Mouse (Mus musculus) adrenal gland, adult 8-10 months (tissue): ENCODE measurements around the gene Ift81. TPM values are rescaled to one million over a fixed set of nuclear protein-coding genes. Genes with fewer than 3 reads are reported as not detected.
"Not testable (repeated sequence)": the region's sequence is repeated elsewhere in the genome, so short reads cannot be mapped to it uniquely, and the experiment has no call there.

Experiments used
- DNase-seq: peaks from one replicate; pipeline ENCODE4 v3.0.0; 2022
- total RNA-seq, 4 experiments: library from RNA; stranded (reverse); gene quantifications; 2 replicates each; pipeline ENCODE4 v1.2.4; 2022

Ift81 gene
- 10 to 100 TPM; 13.9 to 30.8 (median 21.5) TPM for total RNA-seq

GRCm38 (mm10) chr5:122613908-122614732, at the start of gene Ift81:
Gene Ift81, minus strand, starts transcription at chr5:122614518.
- peak; percentile 90 for DNase-seq

- no peak for DNase-seq
These were observed 48.2 kb upstream of the Ift81 start for GRCm38 (mm10) chr5:122662501-122662900.

- DNase-seq = no peak
These were observed 42.5 kb upstream of the Ift81 start for GRCm38 (mm10) chr5:122656808-122657207.

GRCm38 (mm10) chr5:122654268-122654573, 39.9 kb upstream of the Ift81 start:
- DNase-seq = no peak

- no peak for DNase-seq
These were observed 39.3 kb upstream of the Ift81 start for GRCm38 (mm10) chr5:122653446-122654267.

- DNase-seq = no peak
These were observed 38.8 kb upstream of the Ift81 start for GRCm38 (mm10) chr5:122653112-122653445.

- DNase-seq = no peak
These were observed 38.2 kb upstream of the Ift81 start for GRCm38 (mm10) chr5:122652506-122652905.

- no peak for DNase-seq
These were observed 35.8 kb upstream of the Ift81 start for GRCm38 (mm10) chr5:122650100-122650499.

GRCm38 (mm10) chr5:122649264-122649663, 34.9 kb upstream of the Ift81 start:
- DNase-seq = no peak

GRCm38 (mm10) chr5:122647952-122648374, 33.6 kb upstream of the Ift81 start:
- DNase-seq = not testable (repeated sequence)

- DNase-seq = no peak
These were observed 33.1 kb upstream of the Ift81 start for GRCm38 (mm10) chr5:122647256-122647924.

GRCm38 (mm10) chr5:122646050-122646449, 31.7 kb upstream of the Ift81 start:
- DNase-seq = no peak

GRCm38 (mm10) chr5:122645290-122645689, 31.0 kb upstream of the Ift81 start:
- no peak for DNase-seq

- DNase-seq = peak; percentile 14
These were observed 29.8 kb upstream of the Ift81 start for GRCm38 (mm10) chr5:122644111-122644607.

- DNase-seq = peak; percentile 24
These were observed 29.4 kb upstream of the Ift81 start, which contains the start of gene P2rx7 for GRCm38 (mm10) chr5:122643701-122644100. Gene P2rx7, plus strand, starts transcription at chr5:122643911.

GRCm38 (mm10) chr5:122639986-122640385, 25.7 kb upstream of the Ift81 start:
- no peak for DNase-seq

GRCm38 (mm10) chr5:122639517-122639916, 25.2 kb upstream of the Ift81 start:
- DNase-seq = no peak

GRCm38 (mm10) chr5:122638296-122638695, 24.0 kb upstream of the Ift81 start:
- DNase-seq = no peak

- DNase-seq = no peak
These were observed 22.6 kb upstream of the Ift81 start for GRCm38 (mm10) chr5:122636958-122637357.

- DNase-seq = no peak
These were observed 22.0 kb upstream of the Ift81 start for GRCm38 (mm10) chr5:122636308-122636707.

- no peak for DNase-seq
These were observed 20.9 kb upstream of the Ift81 start for GRCm38 (mm10) chr5:122635228-122635627.

GRCm38 (mm10) chr5:122627243-122627642, 12.9 kb upstream of the Ift81 start:
- peak; percentile 81 for DNase-seq
